Mouse (Mus musculus) E14TG2a.4 (cell line): ENCODE measurements around the gene Parp2.
A peak's percentile ranks its signal among the peaks of the same experiment; 100 is the strongest.
"Not testable (repeated sequence)": the region's sequence is repeated elsewhere in the genome, so short reads cannot be mapped to it uniquely, and the experiment has no call there.

ENCODE experiments used
- H3K27me3 ChIP-seq: 2 replicates; pipeline ENCODE4 v1.6.1; 2014; ENCODE audit warnings: low read length, control low read depth; ENCODE audit not compliant: insufficient read depth
- H3K36me3 ChIP-seq: 2 replicates; pipeline ENCODE4 v1.6.1; 2014; ENCODE audit warnings: low read length, control low read depth; ENCODE audit not compliant: insufficient read depth
- H3K4me1 ChIP-seq: replicated peaks from 2 replicates; pipeline ENCODE4 v1.6.1; 2014; ENCODE audit warnings: low read depth, low read length, control low read depth
- H3K4me3 ChIP-seq: replicated peaks from 2 replicates; pipeline ENCODE4 v1.5.1; 2014; ENCODE audit warnings: mild to moderate bottlenecking, low read length
- H3K9me3 ChIP-seq: 2 replicates; pipeline ENCODE4 v1.6.1; 2014; ENCODE audit warnings: low read length, control low read depth
- CTCF ChIP-seq: conservative IDR thresholded peaks from 2 replicates; pipeline ENCODE4 v1.5.1; 2014; ENCODE audit warnings: low read length
- NANOG ChIP-seq: IDR thresholded peaks from 2 replicates; pipeline ENCODE4 v1.6.1; 2014; ENCODE audit warnings: borderline replicate concordance, low read length, mixed read lengths
- POU5F1 ChIP-seq: IDR thresholded peaks from 2 replicates; pipeline ENCODE4 v1.6.1; 2014; ENCODE audit warnings: low read length, borderline replicate concordance

Parp2 gene

DNA sequence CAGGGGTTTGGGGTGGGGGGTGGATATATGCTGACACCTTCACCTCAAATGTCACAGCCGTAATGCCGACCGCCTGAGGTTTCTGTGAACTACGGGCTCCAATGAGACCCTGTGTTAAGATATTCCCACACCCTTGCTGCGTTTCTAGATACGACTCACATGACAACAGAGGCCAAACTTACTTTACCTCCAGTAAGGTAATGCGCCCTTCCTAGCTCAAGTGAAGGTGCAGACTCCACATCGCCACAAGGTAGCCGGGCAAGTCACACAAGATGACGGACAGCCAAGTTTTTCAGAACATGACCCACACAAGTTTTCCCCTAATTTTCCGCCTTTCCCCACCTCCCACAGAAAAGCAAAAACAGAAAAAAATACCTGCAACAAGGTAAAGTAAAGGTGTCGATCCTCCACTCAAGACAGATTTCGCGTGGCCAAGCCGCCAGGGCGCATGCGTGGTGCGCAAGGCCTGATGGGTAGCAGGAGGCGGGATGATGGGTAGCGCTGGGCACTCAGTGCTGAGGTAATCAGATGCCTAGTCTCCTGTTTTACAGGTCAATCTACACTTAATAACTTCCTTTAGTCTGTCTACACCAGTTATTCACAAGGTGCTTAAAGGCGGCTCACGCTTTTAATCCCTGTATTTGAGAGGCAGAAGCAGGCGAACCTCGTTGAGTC, 12.2 kb upstream of the Parp2 start:
- TF ChIP-seq CTCF, result no peak
- no peak for TF ChIP-seq POU5F1
- TF ChIP-seq NANOG, result no peak

DNA sequence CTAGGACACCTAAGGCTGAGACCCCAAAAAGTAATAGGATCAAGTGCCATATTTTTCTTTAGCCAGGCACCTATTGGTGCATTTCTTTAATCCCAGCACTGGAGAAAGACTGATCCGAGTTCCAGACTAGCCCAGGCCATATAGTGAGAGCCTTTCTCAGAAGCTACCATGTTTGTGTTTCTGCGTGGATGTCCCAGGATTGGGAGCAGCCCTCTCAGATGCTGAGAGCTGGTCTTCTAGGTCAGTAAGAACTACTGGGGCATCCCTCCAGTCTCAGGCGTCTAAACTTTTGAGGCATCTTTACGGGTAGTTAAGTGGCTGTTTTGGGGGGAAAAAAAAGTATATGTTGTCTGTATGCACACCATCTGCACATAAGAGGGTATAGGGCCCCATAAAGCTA, 11.7 kb upstream of the Parp2 start:
- peaks cover 64% of the 10 kb centered on the region for H3K4me1 ChIP-seq
- H3K9me3 ChIP-seq, result no peaks in the 10 kb centered on the region
- H3K27me3 ChIP-seq, result no peaks in the 10 kb centered on the region
- no peak for TF ChIP-seq CTCF
- TF ChIP-seq POU5F1, result no peak
- no peak for TF ChIP-seq NANOG
- peak overlapping the region; percentile 81 for H3K4me3 ChIP-seq
- peaks cover 70% of the 10 kb centered on the region for H3K36me3 ChIP-seq

More for the DNA sequence above, 12.2 kb upstream of the Parp2 start:
- H3K27me3 ChIP-seq, result no peaks in the 10 kb centered on the region
- H3K9me3 ChIP-seq, result no peaks in the 10 kb centered on the region
- peak overlapping the region; percentile 81 for H3K4me3 ChIP-seq
- peaks cover 59% of the 10 kb centered on the region for H3K4me1 ChIP-seq
- peaks cover 68% of the 10 kb centered on the region for H3K36me3 ChIP-seq

DNA sequence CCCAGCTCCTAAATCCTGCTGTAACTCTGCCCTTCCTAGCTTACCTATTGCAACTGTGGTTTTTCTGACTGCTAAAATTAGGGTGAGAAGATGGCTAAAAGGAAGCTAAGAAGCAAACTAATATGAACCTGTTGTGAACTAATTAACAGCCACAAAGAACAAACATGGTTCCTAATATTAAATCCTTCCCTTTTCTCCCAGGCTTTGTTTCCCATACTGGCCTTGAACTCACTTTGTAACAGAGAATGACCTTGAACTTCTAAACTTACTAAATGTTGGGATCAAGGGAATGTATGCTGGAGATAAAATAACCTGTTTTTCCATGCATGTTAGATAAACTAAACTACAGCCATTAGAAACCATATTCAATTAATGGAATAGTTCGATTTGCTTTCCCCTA, 11.2 kb upstream of the Parp2 start:
- no peak for TF ChIP-seq CTCF
- 0 out of 2 replicates have a peak, but pooled peaks have one; percentile 2 for TF ChIP-seq NANOG
- TF ChIP-seq POU5F1, result no peak
- Histone ChIP-seq H3K27me3 (no peaks in the 10 kb centered on the region), H3K36me3 (peaks cover 71% of the 10 kb centered on the region), H3K4me1 (peaks cover 69% of the 10 kb centered on the region), H3K4me3 (0 out of 2 replicates have a peak overlapping the region, but pooled peaks have one; percentile 81), H3K9me3 (no peaks in the 10 kb centered on the region)

- Histone ChIP-seq H3K27me3 (no peaks in the 10 kb centered on the region), H3K36me3 (peaks cover 72% of the 10 kb centered on the region), H3K4me1 (peaks cover 75% of the 10 kb centered on the region), H3K4me3 (0 out of 2 replicates have a peak overlapping the region, but pooled peaks have one; percentile 90), H3K9me3 (no peaks in the 10 kb centered on the region)
- TF ChIP-seq POU5F1, result no peak
- no peak for TF ChIP-seq NANOG
- peak; percentile 44 for TF ChIP-seq CTCF
Measured at GRCm38 (mm10) chr14:50798512-50798911, 9.1 kb upstream of the Parp2 start.

GRCm38 (mm10) chr14:50799502-50800259, 8.0 kb upstream of the Parp2 start:
- H3K27me3 ChIP-seq, result no peaks in the 10 kb centered on the region
- peak; percentile 72 for TF ChIP-seq CTCF
- no peak for TF ChIP-seq NANOG
- TF ChIP-seq POU5F1, result no peak
- peaks cover 79% of the 10 kb centered on the region for H3K36me3 ChIP-seq
- peaks cover 70% of the 10 kb centered on the region for H3K4me1 ChIP-seq
- H3K9me3 ChIP-seq, result no peaks in the 10 kb centered on the region
- peak overlapping the region; percentile 90 for H3K4me3 ChIP-seq

- H3K4me1 ChIP-seq, result peaks cover 51% of the 10 kb centered on the region
- no peaks in the 10 kb centered on the region for H3K27me3 ChIP-seq
- no peak for TF ChIP-seq CTCF
- TF ChIP-seq POU5F1, result no peak
- no peak for TF ChIP-seq NANOG
- H3K4me3 ChIP-seq, result peak overlapping the region; percentile 90
- peaks cover 70% of the 10 kb centered on the region for H3K36me3 ChIP-seq
- no peaks in the 10 kb centered on the region for H3K9me3 ChIP-seq
Measured at GRCm38 (mm10) chr14:50802441-50802840, 5.2 kb upstream of the Parp2 start.

DNA sequence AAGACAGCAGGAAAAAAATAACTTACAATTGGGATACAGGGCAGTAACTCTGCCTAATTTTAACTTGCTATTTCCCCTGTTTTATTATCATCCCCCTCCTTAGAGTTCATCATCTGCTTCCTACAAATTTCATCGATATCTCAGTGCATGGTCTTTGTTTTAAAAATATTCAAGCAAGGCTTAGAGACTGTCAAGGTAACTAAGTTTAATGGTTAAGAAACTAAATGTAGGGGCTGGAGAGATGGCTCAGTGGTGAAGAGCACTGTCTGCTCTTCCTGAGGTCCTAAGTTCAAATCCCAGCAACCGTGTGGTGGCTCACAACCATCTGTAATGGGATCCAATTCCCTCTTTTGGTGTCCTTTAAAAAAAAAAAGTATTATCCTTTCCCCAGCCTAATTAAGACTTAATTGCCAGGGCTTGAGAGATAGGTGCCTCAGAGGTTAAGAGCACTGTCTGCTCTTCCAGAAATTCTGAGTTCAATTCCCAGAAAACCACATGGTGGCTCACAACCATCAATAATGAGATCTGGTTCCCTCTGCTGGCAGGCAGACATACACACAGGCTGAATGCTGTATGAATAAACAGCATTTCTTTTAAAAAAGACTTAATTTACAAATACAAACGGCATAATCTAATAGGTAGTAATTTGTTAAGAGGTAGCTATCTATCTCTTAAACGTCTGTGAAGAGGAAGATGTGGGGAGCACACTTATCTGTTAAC, 4.6 kb upstream of the Parp2 start:
- H3K27me3 ChIP-seq, result no peaks in the 10 kb centered on the region

GRCm38 (mm10) chr14:50804683-50805082, 3.0 kb upstream of the Parp2 start:
- TF ChIP-seq CTCF, result no peak
- TF ChIP-seq NANOG, result no peak
- peaks cover 44% of the 10 kb centered on the region for H3K4me1 ChIP-seq
- H3K27me3 ChIP-seq, result no peaks in the 10 kb centered on the region
- H3K4me3 ChIP-seq, result peak overlapping the region; percentile 90
- no peaks in the 10 kb centered on the region for H3K9me3 ChIP-seq
- peaks cover 52% of the 10 kb centered on the region for H3K36me3 ChIP-seq

More for the DNA sequence above, 4.6 kb upstream of the Parp2 start:
- TF ChIP-seq CTCF (peak; percentile 53), POU5F1 (no peak)
- H3K9me3 ChIP-seq, result no peaks in the 10 kb centered on the region
- peaks cover 48% of the 10 kb centered on the region for H3K4me1 ChIP-seq
- H3K36me3 ChIP-seq, result peaks cover 66% of the 10 kb centered on the region
- peak overlapping the region; percentile 90 for H3K4me3 ChIP-seq

- H3K27me3 ChIP-seq, H3K9me3 ChIP-seq: not testable (repeated sequence)
- H3K4me3 ChIP-seq, result peak overlapping the region; percentile 49
- peaks cover 48% of the 10 kb centered on the region for H3K36me3 ChIP-seq
- H3K4me1 ChIP-seq, result peaks cover 36% of the 10 kb centered on the region
Measured at GRCm38 (mm10) chr14:50806469-50806868, 1.2 kb upstream of the Parp2 start.
